Mouse (Mus musculus) left cerebral cortex, postnatal 25 days (tissue): ENCODE measurements at regions not wholly inside any gene's neighbourhood (a gene's known extent, or its start where the extent isn't known, plus 50 kb on each side); places are given as distances from the start of the nearest gene placed in this dataset.

Experiments
- DNase-seq, 2 experiments: peaks; one replicate each; pipeline ENCODE4 v3.0.0; 2022; ENCODE audit warnings: low spot score in 2 of 2, mixed read lengths in 1 of 2
- intact Hi-C: fragments of 180-260 bp; cut with DNase I; formaldehyde crosslinking; loops from one replicate; pipeline ENCODE4 v1.15.1; 2025

GRCm38 (mm10) chr2:138640654-138641053, 384.3 kb downstream of the Btbd3 start:
- no peak for DNase-seq
- intact Hi-C loops, result loop anchor here (10.0 kb wide), 1 partner anchor 174 kb away; no protein-coding TSS in a partner anchor

- DNase-seq, result no peak
- intact Hi-C loops, result loop anchor here (10.0 kb wide), 1 partner anchor 173 kb away; no protein-coding TSS in a partner anchor
Measured at GRCm38 (mm10) chr2:138641335-138641734, 385.0 kb downstream of the Btbd3 start.

DNA sequence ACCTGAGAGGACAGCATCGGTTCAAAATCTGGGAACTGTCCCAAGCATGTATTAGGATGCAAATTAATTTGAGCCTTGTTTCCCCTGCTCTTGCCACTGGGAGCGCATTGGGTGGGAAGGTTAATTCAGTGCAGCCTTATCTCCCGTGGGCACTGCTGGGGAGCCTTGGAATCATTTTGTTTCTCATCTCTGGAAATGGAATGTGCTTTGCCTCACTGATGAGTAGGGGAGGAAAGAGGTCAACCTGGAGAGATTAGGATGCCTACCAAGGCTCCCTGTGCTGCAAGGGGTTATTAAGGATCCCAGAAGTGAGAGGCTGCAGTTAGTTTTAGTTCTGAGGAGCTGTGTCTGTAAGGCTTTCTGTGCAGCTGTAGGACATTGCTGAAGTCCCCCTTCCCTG, 392.3 kb downstream of the Btbd3 start:
- intact Hi-C loops, result loop anchor here (10.0 kb wide), 1 partner anchor 166 kb away; no protein-coding TSS in a partner anchor
- no peak for DNase-seq

DNA sequence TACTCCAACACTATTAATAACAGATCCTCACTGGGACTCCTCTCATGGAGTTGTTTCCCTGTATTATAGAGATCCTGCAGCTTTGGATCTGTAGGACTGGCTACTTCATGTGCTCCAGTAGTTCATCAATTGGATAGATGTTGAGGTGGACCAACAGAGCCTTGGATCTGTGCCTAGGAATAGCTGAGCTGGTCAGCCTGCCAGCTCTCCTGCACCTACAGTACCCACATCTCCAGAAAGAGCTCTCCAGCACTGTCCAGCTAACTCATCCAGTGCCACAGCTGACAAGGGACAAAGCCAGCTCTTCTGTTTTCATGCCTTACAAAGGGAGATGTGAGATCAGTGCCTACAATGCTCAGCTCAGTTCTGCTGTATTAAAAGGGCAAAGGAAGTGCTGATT, 403.0 kb downstream of the Btbd3 start:
- intact Hi-C loops, result no loop called here

GRCm38 (mm10) chr2:138670307-138670706, 413.9 kb downstream of the Btbd3 start:
- no peak for DNase-seq
- intact Hi-C loops, result no loop called here

More for the DNA sequence above, 403.0 kb downstream of the Btbd3 start:
- no peak for DNase-seq

DNA sequence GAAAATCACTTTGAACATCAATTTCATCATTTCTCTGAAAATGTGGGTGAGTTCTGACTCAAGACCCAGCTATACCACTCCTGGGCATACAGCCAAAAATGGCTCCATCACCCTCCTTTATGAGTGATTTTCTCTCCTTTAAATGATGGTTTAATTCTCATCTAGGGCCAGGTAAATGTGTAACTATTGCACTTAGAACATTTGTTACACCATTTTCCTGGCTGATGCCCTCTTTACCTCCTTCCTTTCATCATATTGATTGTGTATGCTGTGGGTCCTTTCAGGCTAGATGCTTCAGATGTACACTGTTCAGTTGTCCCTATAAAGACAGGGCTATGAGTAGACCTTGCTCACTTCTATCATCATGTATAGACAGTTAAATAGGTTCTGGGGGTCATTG, 418.4 kb downstream of the Btbd3 start:
- no peak for DNase-seq
- intact Hi-C loops, result no loop called here

DNA sequence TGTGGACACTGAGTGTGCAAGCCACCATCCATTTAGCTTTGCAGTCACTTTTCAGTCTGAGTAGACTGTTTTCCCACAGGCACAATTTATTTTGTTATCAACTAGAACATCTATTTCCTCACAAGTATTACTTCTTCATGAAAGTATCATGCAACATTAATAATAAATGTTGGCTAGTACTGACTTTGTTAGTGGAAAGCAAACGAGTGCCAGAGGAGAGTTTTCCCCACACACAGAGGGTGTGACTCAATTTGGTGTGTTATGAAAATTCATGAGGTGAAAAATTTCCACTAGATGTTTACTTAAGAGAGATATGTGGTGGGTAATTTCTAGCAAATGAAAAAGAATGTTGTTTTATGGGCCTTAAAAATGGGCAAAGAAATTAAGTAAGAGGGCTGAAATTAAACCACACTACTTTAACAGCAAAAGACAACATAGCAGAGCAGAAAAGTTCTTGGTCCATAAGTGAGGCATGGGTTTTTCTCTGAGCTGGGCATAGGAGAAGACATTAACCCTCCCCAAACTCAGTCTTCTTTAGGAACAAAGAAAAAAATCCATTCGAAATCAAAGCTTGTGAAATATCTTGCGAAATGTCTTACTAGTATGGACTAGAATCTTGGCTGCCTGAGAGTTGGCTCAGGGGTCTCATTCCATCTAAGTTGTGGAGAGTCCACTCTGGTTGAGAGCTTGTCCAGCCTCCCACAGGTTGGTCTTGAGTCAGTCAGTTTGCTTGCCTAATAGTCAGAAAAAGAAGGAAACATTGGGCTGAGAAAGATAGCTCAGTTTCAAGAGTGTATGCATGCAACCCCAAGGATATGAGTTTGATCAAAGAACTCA, 419.1 kb downstream of the Btbd3 start:
- no peak for DNase-seq
- intact Hi-C loops, result no loop called here

DNA sequence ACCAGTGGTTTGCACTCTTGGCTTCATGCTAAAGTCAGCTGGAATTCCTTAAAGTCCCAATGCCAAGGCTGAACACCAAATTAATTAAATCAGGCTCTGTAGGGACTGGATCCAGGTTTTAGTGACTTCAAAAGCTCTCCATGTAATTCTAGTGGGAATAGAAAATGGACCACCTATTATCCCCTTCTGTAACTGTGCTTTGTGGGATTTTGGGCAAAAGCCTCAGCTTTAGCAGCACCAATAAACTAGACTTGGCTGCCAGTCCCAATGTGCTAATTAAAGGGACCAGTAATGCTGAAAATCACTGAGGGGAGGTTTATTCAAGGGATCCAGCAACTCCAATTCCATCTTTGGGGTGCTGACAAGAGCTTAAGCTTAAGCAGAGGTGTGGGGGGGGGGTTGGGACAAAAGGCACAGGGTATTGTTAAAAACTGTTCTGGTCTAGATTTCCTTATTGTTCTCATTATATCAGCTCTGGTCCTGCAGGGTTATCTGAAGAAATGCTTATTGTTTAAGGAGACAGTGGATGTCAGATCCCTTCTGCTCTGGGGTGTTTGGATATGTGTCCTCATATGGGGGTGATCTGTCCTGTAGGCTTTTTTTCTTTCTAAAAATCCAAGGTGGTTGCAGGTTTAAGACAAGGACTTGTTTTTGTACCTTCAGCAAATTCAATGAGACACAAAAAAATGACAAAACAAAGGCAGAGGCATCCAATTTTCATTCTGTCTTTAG, 431.9 kb downstream of the Btbd3 start:
- peak in 1 of 2 experiments; percentile 30 for DNase-seq
- intact Hi-C loops, result no loop called here

DNA sequence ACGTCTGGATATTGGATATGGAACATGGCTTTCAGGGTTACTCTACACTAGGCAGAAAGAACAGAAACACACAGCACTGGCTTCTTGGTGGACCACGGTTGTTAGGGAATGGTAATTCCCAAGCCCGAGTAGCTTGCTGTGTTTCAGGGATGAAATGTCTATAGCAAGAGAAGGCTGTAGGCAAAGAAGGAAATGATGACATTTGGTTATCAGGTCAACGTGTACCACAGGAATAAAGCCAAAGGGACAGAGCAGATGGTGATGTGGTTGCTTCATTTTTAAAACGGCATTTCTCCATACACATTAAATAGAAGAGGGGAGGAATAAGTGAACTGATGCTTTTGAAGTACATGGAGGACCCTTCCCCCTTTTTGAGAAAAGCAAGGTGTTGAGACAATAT, 433.1 kb downstream of the Btbd3 start:
- intact Hi-C loops, result no loop called here
- DNase-seq, result no peak

- DNase-seq, result no peak
- intact Hi-C loops, result no loop called here
Measured at GRCm38 (mm10) chr2:138702783-138703182, 446.4 kb downstream of the Btbd3 start.

DNA sequence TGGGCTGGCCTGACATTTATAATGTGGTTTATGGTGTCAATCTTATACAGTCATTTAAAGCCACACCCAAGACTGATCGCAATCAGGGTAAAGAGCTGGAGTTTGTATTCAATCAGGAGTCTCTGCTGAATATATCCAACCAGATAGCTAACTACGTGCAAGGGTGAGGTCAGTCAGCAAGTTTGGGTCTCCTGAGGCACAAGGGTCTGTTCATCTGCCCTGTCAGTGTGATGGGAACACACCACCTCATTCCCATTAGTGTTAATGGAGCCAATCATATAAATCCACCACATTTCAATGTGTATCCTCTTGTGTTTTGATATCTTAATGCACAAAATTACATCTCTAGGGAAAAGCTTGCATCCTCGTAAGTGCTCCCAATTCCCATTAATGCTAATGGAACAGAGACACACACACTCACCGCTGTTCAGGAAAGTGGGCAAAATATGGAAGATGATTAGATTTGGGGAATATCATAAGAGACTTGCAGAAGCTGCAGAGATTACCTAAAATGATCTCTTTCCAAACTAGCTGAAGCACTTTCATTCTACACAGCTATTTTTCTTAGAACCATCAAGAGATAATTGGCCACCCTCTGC, 447.7 kb downstream of the Btbd3 start:
- intact Hi-C loops, result no loop called here
- no peak for DNase-seq

DNA sequence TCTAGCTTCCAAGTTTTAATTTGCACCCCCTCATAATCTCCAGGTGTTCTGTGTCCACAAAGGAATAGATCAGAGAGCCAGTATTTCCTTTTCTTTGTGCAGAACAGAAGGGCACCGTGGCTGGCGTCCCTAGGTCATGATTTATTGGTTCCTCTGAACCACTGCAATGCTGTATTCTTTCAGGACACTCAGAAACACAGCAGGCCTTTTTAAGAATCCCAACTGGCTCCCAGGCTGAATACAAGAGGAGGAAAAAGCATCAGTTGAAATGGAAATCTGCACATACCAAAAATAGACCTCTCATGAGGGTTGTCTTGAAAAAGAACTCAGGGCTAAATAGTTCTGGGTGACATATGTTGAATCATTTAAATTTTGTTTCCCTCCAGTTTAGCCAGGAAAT, 452.4 kb downstream of the Btbd3 start:
- intact Hi-C loops, result loop anchor here (1.0 to 5.0 kb wide), 4 partner anchors 36 to 426 kb away; no protein-coding TSS in a partner anchor
- peak; percentile 11 to 81 for DNase-seq

DNA sequence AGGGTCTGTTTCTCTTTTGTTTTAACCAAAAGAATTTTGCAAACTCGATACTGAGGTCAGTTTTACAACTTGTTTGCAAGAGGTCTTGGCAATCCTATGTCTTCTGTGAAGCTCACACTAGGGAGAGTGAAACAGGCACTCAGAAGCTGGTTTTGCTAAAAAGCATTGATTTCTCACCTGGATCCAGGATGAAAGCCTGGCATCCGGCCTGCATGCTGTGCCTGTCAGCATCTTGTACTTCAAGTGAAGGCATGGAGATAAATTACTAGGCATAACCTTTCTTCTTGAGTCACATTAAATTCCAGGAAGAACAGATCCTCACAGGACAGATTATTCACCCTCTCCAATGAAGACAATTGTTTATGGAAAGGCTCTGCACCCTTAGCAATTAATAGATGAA, 477.5 kb downstream of the Btbd3 start:
- no peak for DNase-seq
- intact Hi-C loops, result no loop called here

GRCm38 (mm10) chr2:138744806-138745205, 488.4 kb downstream of the Btbd3 start:
- peak in 1 of 2 experiments; percentile 77 for DNase-seq
- intact Hi-C loops, result loop anchor here (2.0 to 10.0 kb wide), 3 partner anchors 36 to 130 kb away; no protein-coding TSS in a partner anchor

DNA sequence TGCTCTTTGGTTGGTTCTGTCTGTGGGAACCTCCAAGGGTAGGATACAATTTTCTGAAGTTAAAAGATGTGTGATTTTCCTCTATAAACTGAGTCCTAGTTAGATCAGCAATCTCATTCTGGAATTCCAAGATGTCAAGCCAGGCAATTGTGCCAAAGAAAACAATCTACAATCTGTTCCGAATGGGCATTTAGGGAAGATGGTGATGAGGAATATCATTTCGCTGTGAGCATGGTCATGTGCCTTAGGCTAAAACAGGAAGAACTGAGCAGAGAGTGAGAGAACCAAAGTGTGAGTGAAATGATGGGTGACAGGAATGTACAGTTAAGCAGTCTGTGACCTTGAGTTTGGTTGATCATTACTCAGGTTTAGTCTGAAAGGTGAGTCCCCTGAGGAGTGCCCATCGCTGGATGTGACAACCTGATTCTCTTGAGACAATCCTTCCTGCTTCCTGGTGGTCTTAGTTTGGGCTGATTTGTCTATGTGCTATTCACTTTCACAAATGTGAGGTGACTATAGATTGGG, 504.1 kb downstream of the Btbd3 start:
- intact Hi-C loops, result no loop called here
- no peak for DNase-seq

- DNase-seq, result no peak
- intact Hi-C loops, result no loop called here
Measured at GRCm38 (mm10) chr2:138761400-138761799, 505.0 kb downstream of the Btbd3 start.

- no peak for DNase-seq
- intact Hi-C loops, result no loop called here
Measured at GRCm38 (mm10) chr2:138766275-138766842, 510.0 kb downstream of the Btbd3 start.

- intact Hi-C loops, result no loop called here
- DNase-seq, result peak in 1 of 2 experiments; percentile 24
Measured at GRCm38 (mm10) chr2:138783781-138784180, 527.4 kb downstream of the Btbd3 start.

- intact Hi-C loops, result loop anchor here (1.0 to 2.0 kb wide), 2 partner anchors 27 to 48 kb away; no protein-coding TSS in a partner anchor
- DNase-seq, result peak; percentile 54 to 86
Measured at GRCm38 (mm10) chr2:138792711-138793450, 536.5 kb downstream of the Btbd3 start.
